Mouse (Mus musculus): ENCODE results near the gene Foxn3.

Gene Foxn3

DNA sequence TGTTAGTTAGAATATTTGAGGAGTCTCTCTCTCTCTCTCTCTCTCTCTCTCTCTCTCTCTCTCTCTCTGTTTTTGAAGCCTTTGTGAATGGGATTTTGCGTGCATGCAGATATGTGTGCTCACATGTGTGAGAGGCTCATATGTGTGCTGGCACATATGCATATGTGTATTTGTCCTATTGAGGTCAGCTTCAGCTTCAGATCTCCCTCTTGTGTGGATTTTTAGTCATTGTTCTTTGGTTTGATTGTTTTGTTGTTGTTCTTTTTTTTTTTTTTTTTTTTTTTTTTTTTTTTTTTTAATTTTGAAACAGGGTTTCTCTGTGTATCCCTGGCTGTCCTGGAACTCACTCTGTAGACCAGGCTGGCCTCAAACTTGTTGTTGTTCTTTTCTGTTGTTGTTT is 100.5 kb downstream of the Foxn3 start:
- DNase-seq = no peak

DNA sequence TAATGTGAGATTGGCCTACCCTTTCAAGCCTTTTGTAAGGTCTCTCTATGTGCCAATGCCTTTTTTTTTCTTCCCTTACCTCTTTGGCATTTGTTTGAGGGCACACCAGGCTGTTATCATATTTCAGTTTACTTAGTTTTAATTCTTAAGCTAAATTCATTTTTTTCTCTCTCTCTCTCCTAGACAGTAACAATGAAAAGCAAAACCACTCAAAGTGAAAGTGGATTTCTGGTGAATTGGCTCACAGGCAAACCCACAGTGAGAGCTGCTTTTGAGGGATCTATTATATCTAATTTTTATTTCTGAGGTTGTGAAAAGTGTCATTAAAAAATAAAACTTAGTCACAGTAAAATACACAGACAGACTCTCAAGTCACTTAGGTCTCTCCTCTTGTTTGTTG is 101.1 kb downstream of the Foxn3 start:
- no peak for DNase-seq

DNA sequence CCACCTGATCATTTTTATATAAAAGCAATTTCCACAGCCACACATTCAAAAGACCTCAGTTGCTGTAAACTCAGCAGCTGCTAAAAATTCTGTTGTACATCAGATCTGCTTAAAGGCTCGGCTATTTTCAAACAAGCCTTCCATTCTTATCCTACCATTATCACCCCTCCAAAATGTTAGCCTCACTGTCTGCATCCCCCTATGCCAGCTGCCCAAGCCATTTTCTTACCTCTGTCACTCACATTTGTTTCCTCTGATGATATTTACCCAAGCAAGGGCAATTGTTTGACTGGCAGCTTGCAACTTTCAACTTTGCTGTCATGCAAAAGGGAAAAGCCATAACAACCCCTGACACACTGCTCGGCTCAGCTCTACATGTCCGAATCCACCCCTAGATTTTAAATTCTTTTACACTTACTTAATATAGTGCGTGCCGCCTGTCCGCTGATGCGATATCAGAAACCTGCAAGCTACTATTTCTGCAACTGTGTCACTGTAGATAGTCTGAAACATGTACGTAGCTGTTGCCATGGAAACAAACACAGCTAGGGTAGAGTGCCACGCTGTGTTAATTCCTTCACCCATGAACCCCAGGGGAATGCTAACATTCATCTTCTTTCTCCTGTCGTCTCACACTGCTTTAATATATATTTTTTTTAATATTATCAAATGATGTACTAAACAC is 105.7 kb downstream of the Foxn3 start:
- DNase-seq = no peak

DNA sequence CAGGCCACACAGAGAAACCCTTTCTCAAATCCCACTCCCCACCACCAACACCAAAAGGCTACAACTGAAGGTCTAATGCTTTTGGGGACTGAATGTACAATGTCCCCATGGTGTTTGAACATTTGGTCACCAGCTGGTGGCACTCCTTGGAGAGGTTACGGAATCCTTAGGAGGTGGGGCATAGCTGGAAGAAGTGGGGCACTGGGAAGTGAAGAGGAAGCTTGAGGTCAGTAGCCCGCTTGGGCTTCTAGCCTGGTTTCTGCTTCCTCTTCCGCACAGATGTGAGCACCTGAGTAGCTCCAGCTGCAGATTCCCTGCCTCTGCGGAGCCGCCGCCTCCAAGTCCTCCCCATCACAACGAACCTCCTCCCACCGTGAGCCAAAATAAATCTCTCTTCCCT is 107.8 kb downstream of the Foxn3 start:
- DNase-seq = no peak

- DNase-seq = no peak
Measured at GRCm38 (mm10) chr12:99454394-99454793, 109.0 kb downstream of the Foxn3 start.

DNA sequence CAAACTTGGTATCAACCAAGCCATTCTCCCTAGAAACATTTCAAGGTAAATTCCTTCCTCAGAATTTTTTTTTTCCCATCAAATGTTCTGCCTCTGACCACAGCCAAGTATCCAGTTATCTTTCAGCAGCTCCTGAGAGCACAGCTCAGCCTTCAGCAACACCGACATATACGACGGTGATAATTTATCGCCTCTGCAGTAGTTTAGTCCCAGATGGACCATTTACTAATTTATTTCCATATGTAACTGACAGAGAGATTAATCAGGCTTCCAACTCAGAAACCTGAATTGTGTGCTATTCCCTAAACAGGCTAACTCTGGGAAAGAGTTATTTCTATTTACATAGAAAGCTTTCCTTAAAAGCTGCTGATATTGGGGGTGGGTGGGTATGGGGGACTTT is 109.6 kb downstream of the Foxn3 start:
- no peak for DNase-seq

DNA sequence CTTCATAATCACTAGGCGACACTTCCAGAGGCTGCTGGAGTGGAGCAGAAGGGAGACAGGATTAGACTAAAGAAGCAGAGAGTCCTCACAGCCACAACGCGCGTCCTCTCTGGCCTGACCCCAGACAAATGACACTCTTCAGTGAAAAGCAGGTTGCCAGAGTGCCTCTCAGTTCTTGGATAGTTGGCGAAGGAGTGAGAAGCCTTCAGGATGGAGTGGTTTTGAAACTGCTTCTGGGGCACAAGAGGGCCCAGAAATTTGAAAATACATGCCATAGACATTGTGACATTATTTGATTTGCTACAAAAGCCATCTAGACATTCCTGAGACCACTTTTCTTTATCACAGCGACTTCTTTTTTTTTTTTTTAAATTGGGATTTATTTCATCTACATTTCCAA is 113.3 kb downstream of the Foxn3 start:
- no peak for DNase-seq

DNA sequence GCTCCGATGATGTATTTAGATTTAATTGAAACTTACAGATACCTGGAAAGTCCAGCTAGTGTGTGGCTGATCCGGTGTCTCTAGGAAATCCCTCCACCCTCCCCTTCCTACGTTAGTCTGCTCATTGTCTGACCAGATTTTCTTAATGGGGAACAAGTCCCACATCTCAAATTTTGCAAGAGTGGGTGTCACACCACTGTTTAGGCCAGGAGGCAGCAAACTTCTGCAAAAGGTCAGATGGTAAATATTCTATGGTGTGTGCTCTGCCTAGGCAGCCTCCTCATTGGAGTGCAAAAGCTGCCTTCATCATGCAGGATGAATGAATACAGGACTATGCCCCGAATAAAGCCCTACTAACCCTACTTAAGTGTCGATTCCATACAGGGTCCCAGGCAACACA is 115.6 kb downstream of the Foxn3 start:
- DNase-seq = no peak

DNA sequence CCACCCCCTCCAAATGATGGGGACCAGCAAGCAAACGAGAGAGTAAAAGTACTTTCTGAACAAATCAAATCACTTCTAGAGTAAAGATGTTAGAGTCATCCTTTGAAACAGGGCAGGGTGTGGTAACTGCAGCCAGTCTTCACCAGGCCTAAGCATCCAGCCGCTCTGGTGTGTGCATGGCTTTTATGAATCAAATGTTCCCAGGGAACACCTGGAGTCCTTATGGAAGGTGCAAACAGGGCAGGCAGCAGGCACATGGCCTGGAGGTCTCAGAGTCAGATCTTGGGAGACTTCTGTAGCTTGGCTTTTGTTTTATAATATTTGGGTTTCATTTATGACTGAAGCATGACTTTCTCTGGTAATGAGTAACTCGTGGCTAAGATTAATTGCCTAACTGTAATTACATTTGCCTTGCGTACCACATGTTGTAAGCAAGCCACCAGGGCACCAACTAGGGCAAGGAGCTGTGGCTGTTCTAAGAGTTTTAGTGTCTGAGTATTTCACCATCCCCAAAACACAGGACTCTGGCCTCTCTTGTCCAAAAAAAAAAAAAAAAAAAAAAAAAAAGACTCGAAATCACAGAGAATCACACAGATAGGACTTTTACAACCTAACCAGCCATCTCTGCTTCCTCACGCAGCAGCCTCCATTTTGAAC is 118.2 kb downstream of the Foxn3 start:
- DNase-seq = no peak

GRCm38 (mm10) chr12:99442819-99443218 is 120.6 kb downstream of the Foxn3 start:
- no peak for DNase-seq

DNA sequence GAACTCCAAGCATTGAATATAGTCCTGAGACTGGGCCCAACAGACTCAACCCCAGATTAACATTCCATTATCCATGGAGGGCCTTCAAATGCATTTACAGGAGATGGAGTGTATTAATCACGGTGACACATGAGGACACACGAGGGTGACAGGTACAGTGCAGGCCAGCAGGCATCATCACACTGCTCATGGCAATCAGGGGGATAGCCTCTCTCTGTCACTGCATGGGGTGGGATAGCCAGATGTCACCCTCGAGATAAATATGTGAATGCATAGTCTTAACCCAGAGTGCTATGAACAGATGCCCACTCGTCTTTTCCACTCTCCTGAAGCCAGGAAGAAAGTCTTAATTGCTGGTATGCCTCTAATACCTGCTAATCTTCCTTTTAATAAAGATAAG is 122.4 kb downstream of the Foxn3 start:
- DNase-seq = no peak

- DNase-seq = no peak
Measured at GRCm38 (mm10) chr12:99440022-99440421, 123.4 kb downstream of the Foxn3 start.

- DNase-seq = no peak
Measured at GRCm38 (mm10) chr12:99435189-99435588, 128.2 kb downstream of the Foxn3 start.

DNA sequence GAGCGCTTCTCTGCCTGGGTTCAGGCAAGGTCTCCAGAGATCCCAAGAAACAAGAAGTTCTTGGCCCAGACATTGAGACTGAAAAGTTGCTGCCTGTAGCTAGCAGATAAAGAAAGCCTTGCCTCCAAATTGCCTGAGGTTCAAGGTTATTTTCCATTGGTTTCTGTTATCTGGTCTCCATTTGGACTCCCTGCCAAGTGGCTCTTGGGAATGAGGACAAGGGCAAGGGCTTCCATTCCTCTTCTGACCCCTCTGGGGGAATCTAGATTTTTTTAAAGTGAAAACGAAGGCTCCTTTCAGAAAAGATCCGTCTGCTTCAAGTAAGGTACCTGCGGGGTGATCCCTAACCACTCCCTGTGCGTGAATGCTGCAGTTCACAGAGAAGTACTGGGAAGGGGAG is 130.0 kb downstream of the Foxn3 start:
- DNase-seq = no peak

- no peak for DNase-seq
Measured at GRCm38 (mm10) chr12:99431541-99431940, 131.8 kb downstream of the Foxn3 start.

DNA sequence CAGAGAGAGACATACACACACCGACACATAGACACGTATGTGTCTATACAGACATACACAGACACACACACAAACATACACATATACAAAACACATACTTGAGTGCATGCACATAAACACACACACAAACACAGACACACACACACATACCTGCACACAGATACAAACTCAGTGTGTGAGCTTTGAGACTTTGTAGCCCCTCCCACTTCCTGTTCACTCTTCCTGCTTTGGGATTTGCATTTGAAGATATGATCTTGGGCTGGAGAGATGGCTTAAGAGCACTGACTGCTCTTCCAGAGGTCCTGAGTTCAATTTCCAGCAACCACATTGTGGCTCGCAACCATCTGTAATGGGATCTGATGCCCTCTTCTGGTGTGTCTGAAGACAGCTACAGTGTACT is 132.4 kb downstream of the Foxn3 start:
- DNase-seq = no peak

DNA sequence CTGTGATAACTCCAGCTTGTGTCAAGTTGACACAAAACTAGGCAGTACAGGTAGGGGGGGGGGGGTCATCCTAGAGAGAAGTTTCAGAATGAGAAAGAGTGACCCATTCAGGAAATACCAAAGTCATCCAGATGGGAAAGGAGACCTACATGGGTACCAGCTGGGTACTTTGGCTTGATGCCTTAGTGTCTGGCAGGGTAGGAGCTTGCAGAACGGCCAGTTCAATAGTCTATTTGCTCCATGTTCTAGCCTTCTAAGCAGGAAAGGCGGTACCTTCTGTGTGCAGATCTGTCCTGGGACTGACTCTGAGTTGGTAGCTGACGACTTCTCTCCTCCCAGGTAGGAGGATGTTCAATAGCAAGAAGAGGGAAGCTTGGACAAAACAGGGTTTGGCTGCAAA is 134.3 kb downstream of the Foxn3 start:
- no peak for DNase-seq

- no peak for DNase-seq
Measured at GRCm38 (mm10) chr12:99426207-99426916, 137.0 kb downstream of the Foxn3 start.

GRCm38 (mm10) chr12:99419396-99419760 is 144.0 kb downstream of the Foxn3 start:
- no peak for DNase-seq

DNA sequence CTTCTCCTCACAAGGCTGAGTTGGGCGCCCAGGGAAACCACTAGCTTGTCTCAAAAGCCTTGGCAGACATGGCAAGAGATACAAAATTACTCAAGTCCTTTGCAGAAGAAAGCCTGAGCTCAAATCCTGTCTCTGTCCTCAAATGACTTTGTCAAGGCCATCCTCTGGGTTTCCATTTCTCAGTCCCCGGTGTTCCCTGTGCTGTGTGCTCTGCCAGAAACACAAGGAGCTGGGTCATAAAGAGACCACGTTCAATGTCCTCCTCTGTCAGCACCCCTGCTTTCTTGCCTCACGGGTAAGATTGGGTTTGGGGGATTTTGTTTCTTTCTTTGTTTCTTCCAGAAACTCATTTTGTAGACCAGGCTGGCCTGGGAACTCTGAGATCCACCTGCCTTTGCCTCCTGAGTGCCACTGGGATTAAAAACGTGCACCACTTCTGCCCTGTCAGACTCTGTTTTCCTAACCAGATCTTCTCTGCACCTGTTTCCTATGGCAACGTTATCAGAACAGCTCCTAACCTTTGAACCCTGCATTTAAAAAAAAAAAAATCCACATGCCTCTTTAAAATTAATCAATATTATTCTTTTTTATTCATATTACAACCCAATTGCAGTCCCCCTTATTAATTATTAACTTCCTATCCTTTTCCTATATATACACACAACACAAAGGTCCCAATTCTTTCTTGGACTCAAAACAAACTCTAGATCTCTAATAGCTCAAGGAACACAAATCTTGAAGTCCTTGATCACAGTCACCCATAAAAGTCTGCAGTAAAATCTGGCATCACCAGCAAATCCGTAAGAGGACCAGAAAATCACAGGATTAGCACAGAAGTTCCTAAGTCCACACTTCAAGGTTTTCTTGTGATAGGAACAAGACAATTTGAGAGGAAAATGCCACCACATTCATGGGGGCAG is 144.6 kb downstream of the Foxn3 start:
- DNase-seq = no peak

- no peak for DNase-seq
Measured at GRCm38 (mm10) chr12:99417885-99418284, 145.5 kb downstream of the Foxn3 start.

- DNase-seq = no peak
Measured at GRCm38 (mm10) chr12:99415538-99415937, 147.8 kb downstream of the Foxn3 start.

GRCm38 (mm10) chr12:99412496-99412895 is 150.9 kb downstream of the Foxn3 start:
- no peak for DNase-seq

Measured in thymus, postnatal 36 days (tissue).